Mouse (Mus musculus): ENCODE results near the gene Lrrc30.

The Lrrc30 gene

DNA sequence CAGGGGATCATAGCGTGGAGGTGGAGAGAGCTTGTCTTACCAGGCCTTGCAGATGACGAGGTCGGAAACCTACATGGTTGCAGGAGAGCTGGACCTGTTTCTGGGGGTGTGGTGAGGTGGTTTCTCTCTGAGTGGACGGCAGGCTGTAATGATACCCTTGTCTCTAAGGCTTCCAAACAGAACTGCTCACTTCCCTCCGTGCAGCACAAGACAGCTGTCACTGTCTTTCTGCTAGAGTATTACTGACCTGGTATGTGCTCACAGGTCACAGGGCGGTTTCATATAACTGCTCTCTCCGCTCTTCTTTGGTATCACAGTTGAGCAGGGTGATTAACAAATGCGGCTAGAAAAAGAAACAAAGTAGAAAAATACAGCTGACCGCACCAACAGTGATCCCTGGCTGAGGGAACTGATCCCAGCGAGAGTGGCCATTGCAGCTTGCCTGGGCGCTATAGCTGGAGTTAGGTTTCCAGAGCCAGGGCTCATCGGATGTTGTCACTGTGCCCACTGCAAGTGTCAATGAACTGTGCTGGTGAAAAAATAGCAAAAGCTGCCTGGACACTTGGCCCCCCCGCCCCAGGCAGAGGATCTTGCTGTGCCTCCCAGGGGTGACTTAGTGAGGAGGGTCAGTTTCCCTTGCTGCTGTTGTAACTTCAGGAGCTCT, at the start of gene Lrrc30:
TSS of gene Lrrc30 (minus strand) at position 48 of the 664 bp plus-strand sequence.
- in situ Hi-C loops (cut with MboI, MseI) = no loop called here

DNA sequence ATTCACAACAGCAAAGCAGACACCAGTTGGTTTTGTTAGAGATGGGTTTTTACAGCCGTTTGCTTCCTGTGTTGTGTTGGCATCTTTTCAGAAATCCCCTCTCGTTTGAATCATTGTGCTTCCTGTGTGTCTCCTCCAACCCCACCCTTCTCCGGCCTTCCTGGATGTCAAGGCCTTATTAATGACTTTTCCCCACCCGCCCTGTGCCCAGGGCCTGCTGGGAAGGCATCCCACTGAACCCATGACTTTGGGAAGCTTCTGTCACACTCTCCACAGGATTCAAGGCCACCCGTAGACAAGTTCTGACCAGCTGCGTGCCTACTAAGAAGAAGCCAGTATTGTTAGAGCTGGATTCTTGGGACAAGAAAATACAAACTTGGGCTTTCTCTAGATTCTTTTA, 48.6 kb upstream of the Lrrc30 start:
- in situ Hi-C loops (cut with MboI, MseI) = no loop called here

DNA sequence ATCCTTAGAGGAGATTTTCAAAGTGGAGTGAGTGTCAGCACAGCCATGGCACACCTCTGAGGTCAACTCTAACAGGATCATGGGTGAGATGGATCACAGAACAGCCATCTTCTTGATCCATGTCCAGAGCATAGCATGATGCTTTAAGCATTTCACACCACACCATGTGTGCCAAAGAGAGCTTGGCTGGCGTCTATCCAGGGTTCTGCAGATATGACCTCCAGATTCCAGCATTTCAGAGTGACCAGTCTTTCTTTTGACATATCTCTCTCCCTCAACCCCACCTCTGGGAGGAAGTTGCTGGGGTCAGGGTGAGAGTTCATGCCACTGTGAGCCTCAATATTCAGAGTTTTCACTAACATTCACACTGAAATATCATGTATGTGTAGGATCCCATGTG, 46.1 kb upstream of the Lrrc30 start:
- in situ Hi-C loops (cut with MboI, MseI) = no loop called here

GRCm38 (mm10) chr17:67667981-67668380, 35.5 kb upstream of the Lrrc30 start:
- in situ Hi-C loops (cut with MboI, MseI) = no loop called here

DNA sequence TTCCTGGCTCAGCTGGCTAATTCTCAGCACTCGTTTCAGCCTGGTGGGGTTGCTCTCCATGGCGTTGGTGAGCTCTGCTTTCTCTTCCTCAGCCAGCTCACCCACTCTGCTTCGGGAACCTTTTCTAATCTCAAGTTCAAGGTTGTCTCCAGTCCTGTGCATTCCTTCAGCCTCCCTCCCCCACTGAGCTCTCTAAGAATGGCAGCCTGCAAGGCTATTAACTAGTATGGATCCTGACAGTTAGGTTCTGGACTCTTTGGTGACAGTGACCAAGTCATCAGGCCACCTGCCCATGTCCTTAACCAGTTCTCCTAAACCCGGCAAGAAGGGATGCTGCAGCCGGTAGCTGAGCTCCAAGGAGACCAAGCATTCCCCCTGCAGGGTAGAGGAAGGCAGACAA, 34.5 kb upstream of the Lrrc30 start:
- in situ Hi-C loops (cut with MboI, MseI) = no loop called here

- in situ Hi-C loops (cut with MboI, MseI) = no loop called here
These were observed 31.8 kb upstream of the Lrrc30 start for GRCm38 (mm10) chr17:67664299-67664698.

GRCm38 (mm10) chr17:67651506-67651905, 19.0 kb upstream of the Lrrc30 start:
- in situ Hi-C loops (cut with MboI, MseI) = no loop called here

- in situ Hi-C loops (cut with MboI, MseI) = no loop called here
These were observed 9.1 kb upstream of the Lrrc30 start for GRCm38 (mm10) chr17:67641627-67642026.

DNA sequence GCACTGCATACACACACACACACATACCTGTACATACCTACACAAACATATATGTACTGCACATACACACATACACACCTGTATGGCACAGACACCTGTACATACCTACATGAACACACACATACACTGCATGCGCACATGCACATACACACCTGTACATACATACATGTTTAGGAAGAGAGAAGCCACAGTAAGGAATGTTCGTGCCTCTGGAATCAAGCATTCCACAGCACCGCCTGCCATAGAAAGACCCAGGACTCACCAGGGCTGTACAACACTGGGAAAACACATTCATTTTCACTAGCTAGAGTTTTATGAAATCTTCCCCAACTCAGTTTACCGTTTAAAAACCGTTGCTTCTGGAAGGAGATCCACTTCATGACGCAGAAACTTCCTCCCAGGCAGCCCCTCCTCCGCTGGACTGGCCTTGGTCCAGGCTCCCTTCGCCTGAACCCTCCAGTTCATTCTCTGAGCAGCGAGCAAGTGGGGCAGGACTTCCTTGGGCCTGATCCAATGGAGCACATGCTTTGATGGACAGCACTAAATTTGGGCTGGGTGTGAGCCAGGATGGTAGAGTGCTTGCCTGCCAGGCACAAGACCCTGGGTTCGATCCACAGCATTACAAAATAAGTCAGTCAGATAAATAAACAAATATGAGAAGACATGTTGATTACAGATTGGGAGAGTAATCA, 5.7 kb upstream of the Lrrc30 start:
- in situ Hi-C loops (cut with MboI, MseI) = no loop called here

GRCm38 (mm10) chr17:67636951-67637350, 4.4 kb upstream of the Lrrc30 start:
- in situ Hi-C loops (cut with MboI, MseI) = no loop called here

DNA sequence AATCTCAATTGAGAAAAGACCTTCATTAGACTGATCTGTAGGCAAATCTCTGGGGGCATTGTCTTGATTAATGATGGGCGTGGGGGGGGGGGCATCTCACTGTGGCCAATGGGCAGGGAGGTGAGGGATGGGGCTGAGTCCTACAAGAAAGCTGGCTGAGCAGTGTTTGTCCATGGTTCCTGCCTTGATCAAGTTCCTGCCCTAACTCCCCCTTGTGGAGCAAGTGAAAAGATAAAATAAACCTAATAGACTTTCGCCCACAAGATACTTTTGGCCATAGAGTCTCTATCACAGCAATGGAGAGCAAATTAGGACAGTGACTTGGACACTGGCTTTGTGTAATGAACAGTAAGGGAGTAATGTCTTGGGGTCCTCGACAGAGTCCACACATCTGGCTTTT, 3.8 kb upstream of the Lrrc30 start:
- in situ Hi-C loops (cut with MboI, MseI) = no loop called here

DNA sequence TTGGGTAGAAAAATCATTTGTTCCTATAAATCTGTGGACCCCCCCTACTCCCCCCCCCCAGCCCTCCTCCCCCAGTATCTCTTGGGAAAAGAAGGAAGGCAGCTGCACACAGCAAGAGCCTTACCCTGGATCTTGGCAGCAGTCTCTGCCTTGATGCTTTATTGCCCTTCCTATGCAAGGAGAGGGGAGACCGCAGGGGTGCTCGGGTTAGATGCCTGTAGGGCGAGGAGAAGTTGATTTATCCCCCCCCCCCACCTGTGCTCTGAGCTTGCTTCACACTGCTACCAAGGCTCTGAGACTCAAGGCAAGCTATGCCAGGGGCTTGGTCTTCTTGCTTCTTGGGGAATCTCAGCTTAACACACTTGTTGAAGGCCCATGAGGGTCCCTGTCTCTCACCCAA, 2.8 kb downstream of the Lrrc30 start:
- in situ Hi-C loops (cut with MboI, MseI) = loop anchor here (5.0 kb wide), 1 partner anchor 102 kb away; no protein-coding TSS in a partner anchor

GRCm38 (mm10) chr17:67629211-67629657, 3.3 kb downstream of the Lrrc30 start:
- in situ Hi-C loops (cut with MboI, MseI) = loop anchor here (5.0 kb wide), 1 partner anchor 102 kb away; no protein-coding TSS in a partner anchor

GRCm38 (mm10) chr17:67628475-67628874, 4.0 kb downstream of the Lrrc30 start:
- in situ Hi-C loops (cut with MboI, MseI) = loop anchor here (5.0 kb wide), 1 partner anchor 101 kb away; no protein-coding TSS in a partner anchor

DNA sequence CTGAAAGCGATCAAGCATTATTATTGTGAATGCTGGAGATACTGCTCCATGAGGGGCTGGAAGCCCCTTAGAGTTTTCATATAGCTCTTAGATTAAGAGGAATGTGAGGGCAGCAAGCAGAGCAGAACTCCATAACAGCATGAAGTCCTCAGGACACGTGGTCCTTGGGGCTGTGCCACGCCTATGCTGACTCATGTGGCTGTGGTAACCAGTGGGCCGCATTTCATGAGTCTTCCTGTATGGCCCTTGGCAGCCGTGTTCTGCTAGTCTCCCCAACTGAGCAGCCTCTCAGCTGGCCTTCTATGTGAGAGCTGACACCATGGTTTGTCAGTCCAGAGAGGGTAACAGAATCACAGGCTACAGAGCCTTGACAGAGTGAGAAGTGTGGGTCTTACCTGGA, 7.1 kb downstream of the Lrrc30 start:
- in situ Hi-C loops (cut with MboI, MseI) = loop anchor here (5.0 kb wide), 1 partner anchor 98 kb away; no protein-coding TSS in a partner anchor

DNA sequence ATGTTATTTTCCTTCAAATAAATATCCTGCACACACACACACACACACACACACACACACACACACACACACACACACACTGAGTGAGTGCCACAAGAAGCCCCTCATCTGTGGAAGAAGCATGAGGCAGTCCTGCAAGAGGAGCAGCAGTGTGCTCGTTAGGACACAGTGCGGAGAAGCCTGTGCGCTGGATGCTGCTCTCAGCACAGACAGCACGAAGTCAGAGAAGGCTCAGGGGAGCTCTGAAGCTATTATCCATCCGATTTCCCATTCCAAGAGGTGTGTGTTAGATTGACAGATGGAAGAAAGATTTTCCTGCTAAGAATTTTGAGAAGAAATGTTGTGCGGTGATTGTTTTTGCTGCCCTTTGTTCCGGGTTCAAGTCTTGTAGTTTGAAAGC, 13.5 kb downstream of the Lrrc30 start:
- in situ Hi-C loops (cut with MboI, MseI) = no loop called here

DNA sequence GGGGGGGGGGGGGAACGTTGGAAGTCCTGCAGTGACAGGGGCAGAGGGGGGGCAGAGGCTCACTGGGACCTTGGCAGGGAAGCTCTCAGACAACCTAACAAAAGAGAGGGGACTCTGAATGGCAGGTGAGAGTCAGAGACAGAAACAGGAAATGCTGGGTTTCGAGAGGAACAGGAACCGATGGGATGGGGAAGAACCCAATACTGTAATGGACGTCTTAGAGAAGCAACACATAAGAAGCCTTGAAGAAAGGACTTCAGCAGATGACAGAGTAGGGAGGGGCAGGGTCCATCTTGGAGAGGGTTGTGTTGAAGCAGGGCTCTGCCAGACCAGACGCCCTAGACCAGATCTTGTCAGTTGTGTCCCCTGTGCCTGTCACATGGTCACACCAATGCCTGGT, 18.1 kb downstream of the Lrrc30 start:
- in situ Hi-C loops (cut with MboI, MseI) = no loop called here

GRCm38 (mm10) chr17:67612576-67612975, 19.9 kb downstream of the Lrrc30 start:
- in situ Hi-C loops (cut with MboI, MseI) = no loop called here

- in situ Hi-C loops (cut with MboI, MseI) = no loop called here
These were observed 20.4 kb downstream of the Lrrc30 start for GRCm38 (mm10) chr17:67612151-67612550.

DNA sequence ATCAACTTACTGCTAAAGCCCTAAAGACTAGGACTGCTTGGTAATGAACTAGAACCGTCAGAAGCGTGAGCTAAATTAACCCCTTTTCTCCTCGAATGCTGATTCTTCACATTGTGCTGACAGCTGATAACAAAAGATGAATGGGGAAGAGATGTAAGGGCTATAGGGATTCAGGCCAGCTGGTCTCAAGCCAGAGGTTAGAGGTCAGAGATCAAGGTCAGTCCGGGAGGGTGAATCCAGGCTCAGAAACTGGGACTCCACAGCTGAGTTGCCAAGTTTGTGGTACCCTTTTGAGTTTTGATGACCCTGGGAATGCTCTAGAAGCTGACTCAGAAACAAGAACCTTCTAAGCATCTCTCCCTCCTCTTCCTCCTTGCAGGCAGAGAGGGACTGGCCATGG, 28.1 kb downstream of the Lrrc30 start:
- in situ Hi-C loops (cut with MboI, MseI) = no loop called here

DNA sequence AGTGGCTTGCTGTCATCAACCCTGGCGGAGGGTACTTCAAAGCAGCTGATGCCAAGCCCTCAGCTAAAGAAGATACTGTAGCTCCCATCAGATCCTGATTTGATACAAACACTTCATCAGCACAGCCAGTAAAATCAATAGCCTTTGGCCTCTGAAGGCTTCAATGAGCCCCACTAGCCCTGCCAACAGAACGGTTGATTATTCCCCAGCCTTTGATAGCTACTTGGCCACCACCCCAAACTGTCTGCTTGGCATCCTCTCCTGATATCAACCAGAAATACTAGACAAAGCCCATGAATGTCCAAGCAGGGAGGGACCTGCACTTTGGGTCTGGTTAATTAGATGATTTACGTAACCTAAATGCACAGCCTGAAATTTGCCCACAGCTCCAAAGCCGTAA, 30.0 kb downstream of the Lrrc30 start:
- in situ Hi-C loops (cut with MboI, MseI) = no loop called here

GRCm38 (mm10) chr17:67584937-67585579, 47.5 kb downstream of the Lrrc30 start:
- in situ Hi-C loops (cut with MboI, MseI) = no loop called here

GRCm38 (mm10) chr17:67584533-67584932, 48.0 kb downstream of the Lrrc30 start:
- in situ Hi-C loops (cut with MboI, MseI) = no loop called here
